Mouse (Mus musculus) embryonic facial prominence, embryonic 11.5 days (tissue): ENCODE results near the gene Rpl12. TPM values are rescaled to one million over a fixed set of nuclear protein-coding genes. Genes with fewer than 3 reads are reported as not detected.

Experiments
- ATAC-seq: fragments of 200-750 bp; cut with Nextera tagmentation; replicated peaks from 2 replicates; pipeline ENCODE4 v1.8.0; 2017; ENCODE audit warnings: low read depth; ENCODE audit not compliant: insufficient number of reproducible peaks, low FRiP score, low TSS enrichment
- DNase-seq: peaks from one replicate; pipeline ENCODE4 v3.0.0-alpha.2; 2015; ENCODE audit warnings: low spot score
- H3K27ac ChIP-seq: fragments of 300-500 bp; sonication (generic); replicated peaks from 2 replicates; pipeline ENCODE4 v1.5.1; 2014; ENCODE audit warnings: mild to moderate bottlenecking, low read depth, low read length, control low read depth
- H3K27me3 ChIP-seq: fragments of 300-500 bp; sonication (generic); 2 replicates; pipeline ENCODE4 v1.6.1; 2014; ENCODE audit warnings: mild to moderate bottlenecking, low read length, moderate library complexity, mixed read lengths; ENCODE audit not compliant: control insufficient read depth, insufficient read depth
- H3K36me3 ChIP-seq: fragments of 300-500 bp; sonication (generic); replicated peaks from 2 replicates; pipeline ENCODE4 v1.6.1; 2014; ENCODE audit warnings: low read depth, mild to moderate bottlenecking, low read length, moderate library complexity, mixed read lengths; ENCODE audit not compliant: control insufficient read depth, insufficient read depth
- H3K4me1 ChIP-seq: fragments of 300-500 bp; sonication (generic); 2 replicates; pipeline ENCODE4 v1.6.1; 2014; ENCODE audit warnings: low read length, mixed read lengths; ENCODE audit not compliant: control insufficient read depth, insufficient read depth
- H3K4me2 ChIP-seq: fragments of 300-500 bp; sonication (generic); 2 replicates; pipeline ENCODE4 v1.6.1; 2014; ENCODE audit warnings: low read depth, mild to moderate bottlenecking, control low read depth, low read length, moderate library complexity
- H3K4me3 ChIP-seq: fragments of 300-500 bp; sonication (generic); 2 replicates; pipeline ENCODE4 v1.5.1; 2014; ENCODE audit warnings: low read depth, low read length, control low read depth
- H3K9ac ChIP-seq: fragments of 300-500 bp; sonication (generic); replicated peaks from 2 replicates; pipeline ENCODE4 v1.6.1; 2014; ENCODE audit warnings: mild to moderate bottlenecking, control low read depth, low read length
- H3K9me3 ChIP-seq: fragments of 300-500 bp; sonication (generic); replicated peaks from 2 replicates; pipeline ENCODE4 v1.6.1; 2016; ENCODE audit warnings: mild to moderate bottlenecking, low read length, inconsistent platforms, mixed read lengths; ENCODE audit not compliant: control insufficient read depth
- WGBS: fragments of 180-500 bp; shearing (Covaris S2); extraction: QIAGEN DNeasy Blood & Tissue Kit; methylation state at CpG from one replicate; pipeline ENCODE4 v1.1.7; 2014; 5-methylcytosine and 5-hydroxymethylcytosine counted together
- polyA plus RNA-seq: library from polyadenylated mRNA; unstranded; fragments of >200 nt; fragmentation: Nextera tagmentation; extraction: Ambion mirVana; gene quantifications from 2 replicates; pipeline ENCODE4 v1.2.1, GENCODE M21; 2014

Rpl12 gene
- polyA plus RNA-seq, 1 experiment from 2014 or later: 162 TPM

DNA sequence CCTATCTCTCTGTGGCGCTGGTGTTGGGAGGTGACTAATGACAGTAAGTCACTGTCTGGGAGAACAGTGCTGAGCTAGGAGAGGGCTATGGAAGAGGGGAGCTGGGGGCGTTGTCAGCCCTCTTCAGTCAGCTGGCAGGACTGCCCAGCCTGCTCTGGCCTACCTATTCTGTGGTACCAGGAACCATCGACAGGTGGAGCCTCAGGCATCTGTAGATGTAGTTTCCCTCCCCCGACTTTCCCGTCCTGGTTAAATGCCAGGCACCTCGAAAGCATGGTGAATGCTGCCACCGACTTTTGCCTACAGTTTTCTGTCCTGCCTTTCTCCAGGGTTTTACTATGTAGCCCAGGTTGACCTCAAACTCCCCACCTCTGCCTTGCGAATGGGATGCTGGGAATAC lies 4.0 kb upstream of the Rpl12 start:
- DNase-seq (peak; percentile 28), ATAC-seq (no peak)
- Histone ChIP-seq H3K4me1 (peaks cover 4% of the 10 kb centered on the region; the same call in 1 of the 2 replicates), H3K27ac (no peak overlapping the region), H3K9ac (no peak overlapping the region), H3K27me3 (no peaks in the 10 kb centered on the region), H3K9me3 (no peaks in the 10 kb centered on the region), H3K4me2 (no peak overlapping the region), H3K36me3 (no peaks in the 10 kb centered on the region; the same call in 1 of the 2 replicates), H3K4me3 (no peak overlapping the region)
- WGBS: 53% methylated on average over 8 of the region's 8 CpGs

DNA sequence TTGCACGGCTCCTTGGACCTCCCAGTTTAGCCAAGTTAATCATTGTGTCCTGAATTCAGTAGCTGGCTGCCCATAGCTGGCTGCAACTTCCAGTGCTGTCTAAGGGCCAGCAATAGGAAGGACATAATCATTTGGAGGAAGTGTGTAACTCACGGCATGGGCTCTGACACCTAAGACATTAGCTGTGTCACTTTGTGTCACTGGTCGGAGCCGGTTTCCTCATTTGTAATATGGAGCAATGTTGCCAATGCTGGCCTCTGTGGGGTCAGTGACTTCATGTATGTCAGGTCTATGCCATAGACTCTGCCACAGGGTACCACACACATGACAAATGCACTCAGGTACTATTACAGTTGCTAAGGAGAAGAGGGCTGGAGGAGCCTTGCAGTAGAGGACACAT lies 1.1 kb upstream of the Rpl12 start:
- ATAC-seq: no peak
- H3K4me2 ChIP-seq: no peak overlapping the region; the same call in 1 of the 2 replicates

GRCm38 (mm10) chr2:32962062-32962874 lies 909 bp downstream of the Rpl12 start:
- Histone ChIP-seq H3K4me1 (peaks cover 4% of the 10 kb centered on the region; the same call in 1 of the 2 replicates), H3K4me3 (peak overlapping the region; percentile 92), H3K9me3 (no peaks in the 10 kb centered on the region), H3K27ac (peak overlapping the region; percentile 80), H3K4me2 (peak overlapping the region; percentile 87), H3K9ac (peak overlapping the region; percentile 97), H3K27me3 (no peaks in the 10 kb centered on the region), H3K36me3 (peaks cover 10% of the 10 kb centered on the region)
- DNase-seq (peak; percentile 32), ATAC-seq (no peak)
- WGBS: under 1% methylated on average over 33 of the region's 33 CpGs

More for the DNA sequence above, 1.1 kb upstream of the Rpl12 start:
- H3K4me3 ChIP-seq: peak overlapping the region; percentile 92; the same call in 1 of the 2 replicates
- no peak for DNase-seq
- H3K36me3 ChIP-seq: peaks cover 10% of the 10 kb centered on the region
- no peaks in the 10 kb centered on the region for H3K27me3 ChIP-seq
- H3K4me1 ChIP-seq: peaks cover 4% of the 10 kb centered on the region; the same call in 1 of the 2 replicates
- H3K27ac ChIP-seq: no peak overlapping the region
- H3K9me3 ChIP-seq: no peaks in the 10 kb centered on the region
- WGBS: 85% methylated on average over 4 of the region's 4 CpGs
- H3K9ac ChIP-seq: no peak overlapping the region; the same call in 1 of the 2 replicates

DNA sequence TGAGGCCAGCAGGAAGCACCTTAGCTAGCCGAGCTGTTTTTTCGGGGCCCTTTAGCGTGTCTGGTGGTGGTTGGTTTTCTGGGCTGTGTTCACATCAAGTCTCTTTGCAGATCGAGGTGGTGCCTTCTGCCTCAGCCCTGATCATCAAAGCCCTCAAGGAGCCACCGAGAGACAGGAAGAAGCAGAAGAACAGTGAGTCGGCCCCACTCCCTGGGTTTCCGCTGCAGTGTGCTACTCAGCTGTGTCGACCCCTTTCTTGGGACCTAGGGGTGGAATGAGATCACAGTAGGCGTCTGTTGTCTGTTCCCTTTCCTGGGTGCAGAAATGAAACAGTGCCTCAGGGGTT lies 1.5 kb downstream of the Rpl12 start:
- Histone ChIP-seq H3K9ac (peak overlapping the region; percentile 97), H3K9me3 (no peaks in the 10 kb centered on the region), H3K27ac (0 out of 2 replicates have a peak overlapping the region, but pooled peaks have one; percentile 80), H3K4me1 (peaks cover 7% of the 10 kb centered on the region), H3K4me2 (peak overlapping the region; percentile 87), H3K27me3 (no peaks in the 10 kb centered on the region), H3K36me3 (peaks cover 10% of the 10 kb centered on the region), H3K4me3 (peak overlapping the region; percentile 92)
- no peak for ATAC-seq
- no peak for DNase-seq
- WGBS: 8% methylated on average over 9 of the region's 9 CpGs

DNA sequence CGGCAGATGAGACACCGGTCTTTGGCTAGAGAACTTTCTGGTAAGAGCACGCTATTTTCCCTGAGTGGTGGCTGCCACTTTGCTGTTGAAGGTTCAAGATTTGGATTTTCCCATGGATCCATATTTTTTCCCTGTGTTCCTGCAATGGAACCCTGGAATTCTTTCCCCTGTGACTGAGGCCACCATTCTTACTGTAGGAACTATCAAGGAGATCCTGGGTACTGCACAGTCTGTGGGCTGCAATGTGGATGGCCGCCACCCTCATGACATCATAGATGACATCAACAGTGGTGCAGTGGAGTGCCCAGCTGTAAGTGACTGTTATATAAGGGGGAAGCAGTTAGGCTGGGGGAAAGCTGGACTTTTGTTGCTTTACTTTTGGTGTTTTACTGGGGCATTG lies 2.2 kb downstream of the Rpl12 start:
- no peak for DNase-seq
- Histone ChIP-seq H3K4me3 (peak overlapping the region; percentile 92), H3K9ac (peak overlapping the region; percentile 97; the same call in 1 of the 2 replicates), H3K4me2 (peak overlapping the region; percentile 87), H3K4me1 (peaks cover 7% of the 10 kb centered on the region), H3K36me3 (peaks cover 10% of the 10 kb centered on the region), H3K9me3 (no peaks in the 10 kb centered on the region), H3K27me3 (no peaks in the 10 kb centered on the region), H3K27ac (no peak overlapping the region)
- 76% methylated on average over 4 of the region's 4 CpGs for WGBS
- no peak for ATAC-seq

DNA sequence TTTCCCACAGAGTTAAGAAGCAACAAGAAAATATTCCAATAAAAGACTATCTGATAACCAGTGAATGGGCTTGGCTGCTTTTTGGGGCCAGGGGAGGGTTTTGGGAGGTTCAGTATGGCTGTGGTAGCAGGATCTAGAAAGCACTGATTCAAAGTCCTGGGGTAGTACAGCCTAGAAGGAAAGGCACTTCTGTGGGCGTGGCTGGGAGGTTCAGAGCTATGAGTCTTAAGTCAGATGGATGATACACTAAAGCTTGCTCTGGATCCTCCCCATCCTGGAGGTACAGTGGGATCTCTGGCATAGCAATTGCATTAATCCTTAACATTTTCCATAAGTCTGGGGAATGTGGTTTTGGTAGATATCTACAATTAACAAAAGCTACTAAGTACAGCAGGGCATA lies 2.6 kb downstream of the Rpl12 start:
- WGBS: 76% methylated on average over 1 of the region's 1 CpGs
- Histone ChIP-seq H3K9me3 (no peaks in the 10 kb centered on the region), H3K36me3 (peaks cover 10% of the 10 kb centered on the region), H3K27me3 (no peaks in the 10 kb centered on the region), H3K27ac (no peak overlapping the region), H3K9ac (no peak overlapping the region), H3K4me3 (0 out of 2 replicates have a peak overlapping the region, but pooled peaks have one; percentile 92), H3K4me1 (peaks cover 7% of the 10 kb centered on the region), H3K4me2 (no peak overlapping the region; the same call in 1 of the 2 replicates)
- ATAC-seq: no peak
- DNase-seq: no peak

- no peaks in the 10 kb centered on the region for H3K9me3 ChIP-seq
- H3K4me3 ChIP-seq: no peak overlapping the region
- H3K4me1 ChIP-seq: peaks cover 7% of the 10 kb centered on the region
- H3K27me3 ChIP-seq: no peaks in the 10 kb centered on the region
- H3K36me3 ChIP-seq: peaks cover 10% of the 10 kb centered on the region
- no peak overlapping the region for H3K27ac ChIP-seq
- DNase-seq (peak; percentile 6), ATAC-seq (no peak)
- no peak overlapping the region for H3K9ac ChIP-seq
- 26% methylated on average over 10 of the region's 10 CpGs for WGBS
- H3K4me2 ChIP-seq: no peak overlapping the region
Observed at GRCm38 (mm10) chr2:32964659-32965457, 3.5 kb downstream of the Rpl12 start.
